Mouse (Mus musculus) ES-CJ7 (cell line): Measurements from ENCODE around the gene Gm11238.
"Not testable (repeated sequence)": the region's sequence is repeated elsewhere in the genome, so short reads cannot be mapped to it uniquely, and the experiment has no call there.

ENCODE experiments used
- DNase-seq: peaks from one replicate; pipeline ENCODE4 v3.0.0; 2011; ENCODE audit warnings: low read depth, low spot score

The Gm11238 gene

DNA sequence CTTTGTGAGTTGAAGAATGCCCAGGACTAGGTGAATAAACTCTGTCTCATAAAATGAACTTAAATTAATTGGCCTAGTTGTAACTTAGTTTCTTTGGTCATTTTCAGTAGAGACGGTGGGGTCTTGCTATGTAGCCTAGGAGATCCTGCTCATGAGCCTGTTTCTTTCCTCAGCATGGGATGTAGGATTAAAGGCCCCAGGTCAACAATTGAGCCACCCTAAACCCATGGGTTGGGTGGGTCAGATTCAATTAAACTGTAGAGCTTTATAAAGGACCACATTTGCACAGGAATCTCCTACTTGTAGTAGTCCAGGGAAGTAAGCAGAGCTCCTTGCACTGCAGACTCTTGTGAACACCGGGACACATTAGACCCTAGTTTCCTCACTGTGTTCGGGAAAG is at the start of gene Gm11238:
Gm11238 (plus strand) TSS at position 301 of the 400 bp plus-strand sequence.
- not testable (repeated sequence) for DNase-seq

DNA sequence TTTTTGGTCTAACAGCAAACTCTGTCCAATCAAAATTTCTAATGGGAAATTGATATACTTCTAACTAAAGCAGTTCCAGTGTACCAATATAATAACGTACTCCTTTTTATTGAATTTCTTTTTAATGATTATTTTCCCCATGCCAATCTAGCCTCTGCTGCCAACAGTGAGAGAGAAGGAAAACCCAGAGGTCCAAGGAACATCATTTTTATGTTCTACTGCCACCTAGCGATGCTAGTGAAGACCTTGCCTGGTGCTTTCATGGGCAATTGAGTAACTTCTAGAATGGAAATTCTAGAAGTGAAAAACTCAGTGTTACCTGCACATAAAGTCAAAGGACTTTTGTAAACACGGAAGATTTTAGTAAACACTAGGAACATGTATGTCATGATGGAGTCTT is 8.4 kb upstream of the Gm11238 start:
- peak; percentile 44 for DNase-seq

DNA sequence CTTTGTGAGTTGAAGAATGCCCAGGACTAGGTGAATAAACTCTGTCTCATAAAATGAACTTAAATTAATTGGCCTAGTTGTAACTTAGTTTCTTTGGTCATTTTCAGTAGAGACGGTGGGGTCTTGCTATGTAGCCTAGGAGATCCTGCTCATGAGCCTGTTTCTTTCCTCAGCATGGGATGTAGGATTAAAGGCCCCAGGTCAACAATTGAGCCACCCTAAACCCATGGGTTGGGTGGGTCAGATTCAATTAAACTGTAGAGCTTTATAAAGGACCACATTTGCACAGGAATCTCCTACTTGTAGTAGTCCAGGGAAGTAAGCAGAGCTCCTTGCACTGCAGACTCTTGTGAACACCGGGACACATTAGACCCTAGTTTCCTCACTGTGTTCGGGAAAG is 15.0 kb downstream of the Gm11238 start, which contains the start of gene Gm11237:
Gm11237 (plus strand) TSS at position 301 of the 400 bp plus-strand sequence.
- not testable (repeated sequence) for DNase-seq

DNA sequence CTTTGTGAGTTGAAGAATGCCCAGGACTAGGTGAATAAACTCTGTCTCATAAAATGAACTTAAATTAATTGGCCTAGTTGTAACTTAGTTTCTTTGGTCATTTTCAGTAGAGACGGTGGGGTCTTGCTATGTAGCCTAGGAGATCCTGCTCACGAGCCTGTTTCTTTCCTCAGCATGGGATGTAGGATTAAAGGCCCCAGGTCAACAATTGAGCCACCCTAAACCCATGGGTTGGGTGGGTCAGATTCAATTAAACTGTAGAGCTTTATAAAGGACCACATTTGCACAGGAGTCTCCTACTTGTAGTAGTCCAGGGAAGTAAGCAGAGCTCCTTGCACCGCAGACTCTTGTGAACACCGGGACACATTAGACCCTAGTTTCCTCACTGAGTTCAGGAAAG is 30.1 kb downstream of the Gm11238 start, which contains the start of gene Gm11236:
Gm11236 (plus strand) TSS at position 301 of the 400 bp plus-strand sequence.
- DNase-seq, result not testable (repeated sequence)

DNA sequence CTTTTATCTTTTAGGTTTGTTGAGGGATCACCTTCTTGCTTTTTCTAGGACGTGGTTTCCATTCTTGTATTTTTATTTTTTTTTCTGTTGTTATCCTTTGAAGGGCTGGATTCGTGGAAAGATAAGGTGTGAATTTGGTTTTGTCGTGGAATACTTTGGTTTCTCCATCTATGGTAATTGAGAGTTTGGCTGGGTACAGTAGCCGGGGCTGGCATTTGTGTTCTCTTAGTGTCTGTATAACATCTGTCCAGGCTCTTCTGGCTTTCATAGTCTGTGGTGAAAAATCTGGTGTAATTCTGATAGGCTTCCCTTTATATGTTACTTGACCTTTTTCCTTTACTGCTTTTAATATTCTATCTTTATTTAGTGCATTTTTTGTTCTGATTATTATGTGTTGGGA is 54.2 kb downstream of the Gm11238 start:
- not testable (repeated sequence) for DNase-seq

DNA sequence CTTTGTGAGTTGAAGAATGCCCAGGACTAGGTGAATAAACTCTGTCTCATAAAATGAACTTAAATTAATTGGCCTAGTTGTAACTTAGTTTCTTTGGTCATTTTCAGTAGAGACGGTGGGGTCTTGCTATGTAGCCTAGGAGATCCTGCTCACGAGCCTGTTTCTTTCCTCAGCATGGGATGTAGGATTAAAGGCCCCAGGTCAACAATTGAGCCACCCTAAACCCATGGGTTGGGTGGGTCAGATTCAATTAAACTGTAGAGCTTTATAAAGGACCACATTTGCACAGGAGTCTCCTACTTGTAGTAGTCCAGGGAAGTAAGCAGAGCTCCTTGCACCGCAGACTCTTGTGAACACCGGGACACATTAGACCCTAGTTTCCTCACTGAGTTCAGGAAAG is 60.4 kb downstream of the Gm11238 start, which contains the start of gene Gm11239:
Gm11239 (plus strand) TSS at position 301 of the 400 bp plus-strand sequence.
- DNase-seq, result not testable (repeated sequence)

DNA sequence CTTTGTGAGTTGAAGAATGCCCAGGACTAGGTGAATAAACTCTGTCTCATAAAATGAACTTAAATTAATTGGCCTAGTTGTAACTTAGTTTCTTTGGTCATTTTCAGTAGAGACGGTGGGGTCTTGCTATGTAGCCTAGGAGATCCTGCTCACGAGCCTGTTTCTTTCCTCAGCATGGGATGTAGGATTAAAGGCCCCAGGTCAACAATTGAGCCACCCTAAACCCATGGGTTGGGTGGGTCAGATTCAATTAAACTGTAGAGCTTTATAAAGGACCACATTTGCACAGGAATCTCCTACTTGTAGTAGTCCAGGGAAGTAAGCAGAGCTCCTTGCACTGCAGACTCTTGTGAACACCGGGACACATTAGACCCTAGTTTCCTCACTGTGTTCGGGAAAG is 75.5 kb downstream of the Gm11238 start, which contains the start of gene Gm428:
Gm428 (plus strand) TSS at position 301 of the 400 bp plus-strand sequence.
- DNase-seq, result not testable (repeated sequence)
